Mouse (Mus musculus) bone marrow, adult 2 months (tissue): ENCODE results near the gene Actc1.

Source experiments
- CTCF ChIP-seq: fragments of 200-500 bp; IDR thresholded peaks from 2 replicates; pipeline ENCODE4 v1.5.1; 2011; ENCODE audit warnings: low read length, control low read depth; ENCODE audit not compliant: control insufficient read depth, insufficient read depth
- POLR2A ChIP-seq: fragments of 200-500 bp; IDR thresholded peaks from 2 replicates; pipeline ENCODE4 v1.6.1; 2011; ENCODE audit warnings: low read depth, mild to moderate bottlenecking, control low read depth, low read length, borderline replicate concordance; ENCODE audit not compliant: control insufficient read depth

DNA sequence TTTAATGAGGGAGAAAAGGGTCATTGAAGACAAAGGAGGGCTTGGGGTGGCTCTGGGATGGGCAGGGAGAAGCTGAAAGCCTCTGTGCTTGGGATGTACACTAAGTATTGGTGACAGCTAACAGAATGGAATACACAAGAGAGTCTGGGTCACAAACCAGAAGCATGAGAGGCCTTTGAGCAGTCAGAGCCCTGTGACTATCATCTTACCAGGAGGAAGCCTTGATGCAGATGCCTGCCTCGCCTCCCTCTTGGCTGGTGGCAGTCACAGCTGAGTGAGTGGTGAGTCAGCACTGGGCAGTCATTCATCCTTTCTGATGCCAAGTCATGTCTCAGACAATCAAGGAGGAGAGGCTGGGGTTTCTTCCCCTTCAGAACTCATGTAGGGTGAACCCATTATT lies 33.9 kb upstream of the Actc1 start:
- TF ChIP-seq POLR2A = no peak
- TF ChIP-seq CTCF = no peak
